Mouse (Mus musculus): ENCODE measurements around the gene Thtpa.

The Thtpa gene

DNA sequence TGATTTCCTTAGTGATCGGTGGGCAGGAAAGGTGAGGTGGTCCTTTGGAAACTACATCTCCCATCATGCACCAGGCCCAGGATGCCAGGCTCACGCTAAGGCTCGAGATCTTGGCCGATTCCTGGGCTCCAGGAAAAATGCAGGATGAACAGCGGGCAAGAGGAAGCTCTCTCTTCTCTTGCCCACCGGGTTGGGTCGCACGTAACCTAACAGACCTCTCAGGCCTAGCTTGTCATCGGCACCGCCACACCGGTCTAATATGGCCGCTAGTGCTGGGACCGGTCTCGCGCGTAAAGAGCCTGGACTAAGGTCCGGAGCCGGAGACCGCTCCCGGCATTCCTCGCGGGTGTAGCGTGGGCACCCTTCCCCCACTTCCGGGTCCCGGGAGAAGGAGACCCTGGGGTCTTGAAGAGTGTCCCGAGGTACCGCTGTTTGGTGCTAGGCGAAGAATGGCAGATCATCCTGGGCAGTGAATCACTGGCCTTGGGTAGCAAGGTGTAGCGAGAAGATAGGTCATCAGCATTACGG is at the start of gene Thtpa:
Gene Thtpa (plus strand): TSS at position 81 of the 528 bp plus-strand sequence.
- peak; percentile 59 for DNase-seq (ENCODE audit: low spot score)

DNA sequence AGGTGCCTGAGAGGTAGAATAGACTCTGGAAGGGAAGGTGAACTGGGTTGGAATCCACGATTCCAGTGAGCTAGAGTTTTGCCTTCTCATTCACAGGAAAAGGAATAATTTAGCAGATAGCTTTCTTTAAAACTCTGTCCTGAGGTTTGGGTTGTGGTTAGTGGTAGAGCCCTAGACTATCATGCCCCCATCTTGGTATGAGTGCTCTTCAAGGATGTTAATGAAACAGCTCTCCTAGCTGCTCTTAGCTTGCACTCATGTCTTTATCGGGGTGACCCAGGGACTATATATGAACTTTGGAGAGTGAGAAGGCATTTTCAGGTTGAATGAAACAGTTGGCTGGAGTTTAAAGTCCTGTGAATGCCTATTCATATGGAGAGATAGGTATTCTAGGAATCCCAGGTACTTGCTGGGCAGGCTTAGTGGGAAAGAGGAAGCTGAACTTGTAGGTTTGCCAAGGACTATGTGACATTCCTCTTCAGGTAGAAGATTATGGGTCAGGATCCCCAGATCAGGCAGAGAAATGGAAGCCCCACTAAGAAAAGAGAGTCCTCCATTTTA is 46.5 kb upstream of the Thtpa start:
- no peak for DNase-seq (ENCODE audit: low spot score)

DNA sequence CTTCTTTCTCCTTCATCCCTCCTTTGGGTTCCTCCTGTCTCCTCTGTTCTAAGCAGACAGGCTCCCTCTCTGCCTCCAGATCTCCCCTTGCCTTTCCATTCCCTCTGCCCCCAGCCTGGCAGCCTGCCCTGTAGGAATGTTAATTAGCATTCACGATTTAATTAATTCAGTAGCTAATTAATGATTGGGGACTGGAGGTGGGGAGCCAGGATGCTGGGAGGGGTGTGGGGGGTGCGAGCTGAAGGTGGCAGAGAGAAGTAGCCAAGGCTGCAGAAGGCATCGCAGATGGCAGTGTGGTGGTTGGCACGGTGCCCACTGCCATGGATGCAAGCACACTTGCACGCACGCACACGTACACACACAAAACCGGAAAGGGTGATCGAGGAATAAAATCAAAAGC is 42.1 kb upstream of the Thtpa start:
- DNase-seq (ENCODE audit: low spot score) = no peak

DNA sequence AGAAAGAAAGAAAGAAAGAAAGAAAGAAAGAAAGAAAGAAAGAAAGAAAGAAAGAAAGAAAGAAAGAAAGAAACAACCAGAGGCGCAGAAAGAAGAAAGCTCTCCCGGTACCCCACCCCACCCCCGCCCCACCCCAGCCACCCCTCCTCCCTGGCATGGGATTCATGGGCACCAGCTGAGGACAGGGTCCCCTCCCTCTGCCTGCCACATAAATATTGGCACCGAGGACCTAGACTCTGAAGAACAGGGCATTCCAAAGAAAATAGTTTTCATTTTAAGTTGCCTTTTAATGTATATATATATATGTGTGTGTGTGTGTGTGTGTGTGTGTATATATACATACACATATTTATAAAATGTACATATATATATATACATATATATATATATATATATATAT is 41.5 kb upstream of the Thtpa start:
- DNase-seq (ENCODE audit: low spot score) = no peak

DNA sequence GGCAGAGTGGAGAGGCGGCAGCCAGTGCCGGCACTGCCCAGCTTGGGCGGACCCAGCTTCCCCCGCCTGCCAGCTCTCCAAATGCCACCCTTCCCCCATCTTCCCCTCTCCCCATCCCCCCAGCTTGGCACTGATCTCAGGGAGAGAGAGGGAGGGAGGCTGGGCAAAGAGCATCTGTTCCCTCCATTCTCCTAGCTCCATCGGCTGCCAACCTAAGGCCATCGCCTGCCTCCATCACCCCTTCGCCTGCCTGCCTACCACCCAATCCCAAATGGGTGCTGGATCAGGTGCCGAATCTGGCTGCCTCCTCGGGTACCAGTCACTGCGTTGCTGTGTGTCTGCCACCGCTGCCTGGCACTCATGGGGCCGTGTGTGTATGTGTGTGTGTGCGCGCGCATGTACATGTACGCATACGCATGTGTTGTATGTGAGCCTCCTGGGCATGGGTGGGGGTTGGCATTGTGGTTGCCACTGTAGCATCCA is 40.8 kb upstream of the Thtpa start:
- DNase-seq (ENCODE audit: low spot score) = no peak

DNA sequence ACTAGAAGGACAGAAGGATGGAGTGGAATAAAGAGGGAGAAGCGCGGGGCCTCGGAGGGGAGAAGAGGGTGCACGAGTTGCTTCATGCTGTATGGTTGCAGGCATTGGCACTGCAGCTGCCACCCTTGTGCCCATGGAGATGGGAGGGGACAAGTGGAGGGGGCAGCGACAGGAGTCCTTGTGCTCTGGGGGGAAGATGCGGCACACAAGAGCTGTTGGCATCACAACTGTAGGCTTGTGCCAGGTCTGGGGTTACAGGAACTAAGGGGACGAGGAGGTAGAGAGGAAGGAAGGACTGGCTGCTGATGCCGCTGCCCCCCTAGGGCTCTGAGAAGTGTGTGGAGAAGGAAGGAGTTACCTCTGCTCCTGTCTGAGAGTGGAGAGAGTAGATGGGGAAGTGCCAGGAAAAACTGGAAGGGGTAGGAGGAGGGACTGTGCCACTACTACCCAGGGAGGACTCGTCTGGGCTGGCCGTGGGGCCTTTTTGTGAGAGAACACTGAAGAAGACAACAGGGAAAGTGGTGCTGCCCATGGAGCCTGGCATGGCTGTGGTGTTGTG is 40.3 kb upstream of the Thtpa start:
- no peak for DNase-seq (ENCODE audit: low spot score)

DNA sequence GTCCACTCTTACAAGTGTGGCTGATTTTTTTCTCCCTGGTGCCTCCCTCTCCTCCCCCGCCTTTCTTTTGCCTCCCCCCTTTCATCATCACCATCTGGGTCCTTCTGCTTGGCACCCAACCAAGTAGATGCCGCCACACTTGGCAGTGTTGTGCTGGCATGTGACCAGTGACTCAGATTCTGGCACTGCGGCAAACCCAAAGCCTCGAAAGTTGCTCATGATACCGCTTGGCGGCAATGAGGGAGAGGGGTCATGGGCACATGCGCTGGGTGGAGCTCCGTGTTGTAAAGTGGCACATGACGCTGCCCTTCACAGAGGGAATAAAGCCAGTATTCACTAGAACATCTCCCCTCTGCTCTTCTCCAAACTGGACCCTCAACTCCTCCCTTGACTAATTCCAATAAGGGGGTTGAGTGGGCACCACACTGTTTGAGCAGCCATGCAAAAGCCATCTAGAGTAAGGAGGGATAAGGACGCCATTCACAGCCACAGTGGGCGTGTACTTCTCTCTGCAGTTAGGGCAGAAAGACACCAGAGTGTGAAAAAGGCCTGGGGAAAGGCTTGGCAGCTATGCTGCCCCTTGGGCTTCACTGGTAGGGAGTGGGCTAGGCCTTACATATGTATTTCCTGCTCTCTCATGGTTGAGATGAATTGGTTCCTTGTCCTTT is 39.3 kb upstream of the Thtpa start:
- DNase-seq (ENCODE audit: low spot score) = peak; percentile 54

DNA sequence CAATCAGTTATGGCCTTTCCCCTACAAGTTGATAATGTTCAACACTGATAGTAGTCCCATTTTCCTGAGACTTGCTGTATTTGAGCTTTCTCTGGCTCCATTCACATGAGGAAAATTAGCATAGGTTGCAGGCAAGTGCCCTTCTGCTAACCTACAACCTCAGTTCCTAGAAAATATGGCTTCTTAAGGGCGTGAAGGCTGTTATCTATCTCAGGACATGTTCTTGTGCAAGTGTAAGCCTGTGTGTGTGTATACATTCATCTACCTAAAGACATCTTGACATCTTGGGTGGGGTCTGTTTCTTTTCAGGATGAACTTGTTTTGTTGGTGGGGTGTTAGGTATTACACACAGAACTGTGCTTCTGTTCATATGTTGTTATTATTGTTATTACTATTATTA is 35.6 kb upstream of the Thtpa start:
- no peak for DNase-seq (ENCODE audit: low spot score)

DNA sequence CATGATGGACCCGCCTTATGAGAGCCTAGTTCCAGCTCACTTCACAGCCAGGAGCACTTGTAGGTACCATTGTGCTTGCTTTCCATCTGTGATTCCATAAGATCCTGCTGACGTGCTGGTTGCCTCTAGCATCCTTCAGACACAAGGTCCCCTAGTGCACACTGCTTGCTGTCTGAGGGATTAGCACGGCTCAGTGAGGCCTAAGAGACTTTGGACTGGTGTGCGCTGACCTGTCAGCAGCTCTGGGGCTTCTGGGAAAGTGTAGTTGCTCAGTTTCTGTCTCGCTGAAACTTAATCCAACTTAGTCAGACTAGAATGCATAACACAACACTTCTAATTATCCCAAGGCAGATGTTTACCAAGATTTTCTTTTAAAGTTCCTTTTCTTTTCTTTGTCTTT is 34.7 kb upstream of the Thtpa start:
- DNase-seq (ENCODE audit: low spot score) = no peak

DNA sequence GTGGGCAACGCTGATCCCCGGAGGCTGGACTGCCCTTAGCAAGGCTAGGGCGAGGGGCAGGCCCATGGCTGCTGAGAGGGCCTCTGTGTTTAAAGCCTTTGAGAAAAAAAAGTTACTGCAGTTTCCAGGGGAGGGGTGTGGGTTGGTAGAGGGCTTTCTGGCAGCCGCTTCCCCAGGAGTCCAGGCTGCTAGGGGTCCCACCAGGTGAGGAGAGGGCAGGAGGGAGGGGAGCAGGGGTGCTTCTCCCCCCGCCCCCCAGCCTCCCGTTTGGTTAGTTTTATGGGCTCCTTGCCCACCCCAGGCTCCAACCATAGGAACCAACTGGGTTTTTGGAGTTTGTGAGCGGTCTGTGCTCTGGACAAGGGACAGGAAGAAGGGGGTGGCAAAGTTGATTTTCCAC is 32.7 kb upstream of the Thtpa start:
- DNase-seq (ENCODE audit: low spot score) = no peak

DNA sequence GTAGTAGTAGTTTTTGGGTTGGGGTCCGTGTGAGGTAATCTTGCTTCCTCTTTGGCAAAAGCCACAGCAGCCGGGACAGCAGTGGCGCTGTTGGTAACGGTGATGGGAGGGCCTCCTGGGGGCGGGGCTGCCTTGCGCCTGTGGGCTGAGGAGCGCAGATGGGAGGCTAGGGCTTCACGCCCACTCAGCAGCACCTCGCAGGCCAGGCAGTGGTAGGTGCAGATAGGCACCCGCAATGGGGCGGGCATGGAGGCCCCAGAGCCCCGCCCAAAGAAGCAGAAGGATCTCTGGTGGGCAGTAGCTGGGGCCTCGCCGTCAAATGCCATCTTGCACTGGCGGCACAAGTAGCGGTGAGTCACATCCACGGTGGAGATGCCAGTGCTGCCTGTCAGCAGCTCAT is 32.0 kb upstream of the Thtpa start:
- DNase-seq (ENCODE audit: low spot score) = no peak

DNA sequence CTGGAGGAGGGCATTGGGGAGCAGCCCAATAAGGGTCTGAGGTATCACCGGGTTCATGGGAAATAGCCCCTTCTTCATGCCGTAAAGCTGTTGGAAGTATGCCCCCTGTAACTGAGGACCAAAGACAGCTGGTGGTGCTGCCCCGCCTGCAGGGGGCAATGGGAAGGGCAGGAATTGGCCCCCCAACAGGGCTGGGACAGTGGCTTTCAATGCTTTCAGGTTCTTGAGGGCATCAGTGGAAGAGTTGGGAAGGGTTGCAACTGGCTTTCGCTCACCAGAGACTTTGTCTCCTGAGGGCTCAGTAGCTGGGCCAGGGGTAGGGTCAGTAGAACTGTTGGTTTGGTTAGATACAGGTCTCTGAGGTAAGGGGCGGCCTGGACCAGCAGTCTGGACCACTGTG is 31.5 kb upstream of the Thtpa start:
- DNase-seq (ENCODE audit: low spot score) = no peak

DNA sequence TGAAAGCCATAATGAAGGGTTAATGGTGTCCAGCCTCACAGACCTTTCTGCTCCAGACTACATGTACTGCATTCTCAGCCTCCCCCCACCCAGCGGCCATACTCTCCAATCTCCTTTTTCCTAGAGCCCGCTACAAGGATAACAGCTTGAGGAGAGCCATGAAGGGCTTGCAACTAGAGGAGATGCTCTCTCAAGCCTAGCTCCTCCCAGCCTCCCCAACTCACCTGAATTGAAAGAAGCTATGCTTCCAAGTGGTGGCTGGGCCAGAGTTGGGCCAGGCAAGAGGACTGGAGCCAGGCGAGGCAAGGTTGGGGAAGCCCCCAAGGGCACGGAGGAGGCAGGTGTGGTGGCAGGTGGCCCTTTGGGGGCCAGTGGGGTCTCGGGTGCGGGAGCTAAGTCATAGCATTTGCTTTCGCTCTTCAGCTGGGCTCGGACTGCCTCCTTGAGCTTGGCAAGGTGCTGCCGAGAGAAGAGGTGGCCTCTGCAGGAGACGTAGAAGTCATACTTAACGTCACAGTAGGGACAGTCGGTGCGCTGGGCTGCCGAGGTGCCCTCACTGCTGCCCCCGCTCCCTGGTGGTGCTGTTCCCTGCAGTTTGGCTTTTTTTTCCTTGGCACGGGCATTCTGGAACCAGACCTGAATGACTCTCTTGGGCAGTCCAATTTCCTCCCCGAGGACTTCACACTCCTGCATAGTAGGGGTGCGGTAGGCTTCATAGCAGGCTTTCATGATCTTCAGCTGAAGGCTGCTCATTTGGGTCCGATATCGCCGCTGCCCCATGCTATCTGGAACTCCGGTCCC is 30.8 kb upstream of the Thtpa start:
- no peak for DNase-seq (ENCODE audit: low spot score)

DNA sequence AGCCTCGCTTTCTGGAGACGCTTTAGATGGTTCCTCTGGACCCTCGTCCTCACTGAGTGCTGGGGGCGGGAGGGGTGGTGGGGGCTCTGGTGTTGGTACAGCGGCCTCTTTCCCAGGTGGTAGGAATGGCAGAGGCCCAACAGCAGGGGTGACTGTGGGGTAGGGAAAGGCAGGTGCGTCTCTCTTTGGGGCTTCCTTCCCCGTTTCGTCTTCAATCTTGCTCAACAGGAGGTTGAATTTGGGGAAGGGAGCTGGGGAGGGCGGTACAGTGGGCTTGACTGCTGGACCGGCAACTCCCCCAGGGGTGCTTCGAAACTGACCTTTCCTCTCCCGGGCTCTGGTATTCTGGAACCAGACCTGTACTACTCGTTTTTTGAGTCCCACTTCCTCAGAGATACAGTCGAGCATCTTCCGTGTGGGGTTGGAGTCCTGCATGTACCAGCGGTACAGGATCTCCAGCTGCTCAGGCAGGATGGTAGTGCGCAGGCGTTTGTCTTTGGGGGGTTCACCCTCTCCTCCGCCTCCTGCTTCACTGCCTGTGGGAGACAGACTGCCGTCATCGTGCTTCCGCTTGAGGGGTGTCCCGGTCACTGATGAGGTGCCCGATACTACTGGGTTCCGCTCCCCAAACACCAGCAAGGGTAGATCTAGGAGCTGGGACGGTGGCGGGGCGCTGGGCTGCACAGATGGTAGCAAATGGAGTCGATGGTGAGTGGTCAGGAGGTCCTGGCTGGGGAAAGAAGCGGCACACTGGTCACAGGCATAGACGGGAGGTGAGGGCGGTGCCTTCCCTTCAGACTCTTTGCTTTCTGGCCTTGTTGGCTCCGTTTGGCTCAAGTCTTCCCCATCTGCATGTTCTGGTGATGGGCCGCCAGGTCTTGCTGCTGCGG is 29.9 kb upstream of the Thtpa start:
- DNase-seq (ENCODE audit: low spot score) = no peak

DNA sequence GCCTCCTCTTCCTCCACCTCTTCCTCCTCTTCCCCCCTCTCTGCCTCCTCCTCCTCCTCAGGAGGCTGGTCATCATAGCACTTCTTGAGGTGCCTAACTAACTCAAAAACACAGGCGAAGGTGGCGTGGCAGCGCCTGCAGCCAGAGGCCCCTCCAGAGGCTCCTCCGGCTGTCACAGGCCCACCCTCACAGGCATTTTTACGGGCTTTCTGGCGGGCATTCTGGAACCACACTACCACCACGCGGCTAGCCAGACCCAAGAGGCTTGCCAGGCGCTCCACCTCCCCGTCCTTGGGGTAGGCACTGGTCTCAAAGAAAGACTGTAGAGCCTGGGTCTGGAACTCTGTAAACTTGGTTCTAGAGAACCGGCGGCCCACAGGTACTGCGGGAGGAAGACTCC is 29.2 kb upstream of the Thtpa start:
- DNase-seq (ENCODE audit: low spot score) = no peak

DNA sequence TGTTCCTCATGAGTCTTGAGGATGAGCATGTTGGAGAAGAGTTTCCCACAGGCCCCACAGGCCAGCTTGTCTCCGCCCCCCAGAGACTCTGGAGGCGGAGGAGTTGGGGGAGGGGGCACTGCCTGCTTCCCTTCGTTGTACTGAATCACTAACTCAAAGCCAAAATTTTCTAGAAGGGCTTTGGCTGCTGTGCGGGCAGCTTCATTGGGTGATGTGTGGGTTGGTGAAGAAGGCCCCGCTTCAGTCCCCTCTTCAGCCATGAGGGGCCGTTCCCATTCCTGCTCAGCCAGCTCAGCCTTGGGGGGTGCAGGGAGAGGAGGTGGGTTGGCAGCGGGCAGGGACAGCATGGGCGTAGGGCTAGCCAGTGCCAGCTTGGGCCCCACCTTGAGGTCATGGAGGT is 28.5 kb upstream of the Thtpa start:
- no peak for DNase-seq (ENCODE audit: low spot score)

DNA sequence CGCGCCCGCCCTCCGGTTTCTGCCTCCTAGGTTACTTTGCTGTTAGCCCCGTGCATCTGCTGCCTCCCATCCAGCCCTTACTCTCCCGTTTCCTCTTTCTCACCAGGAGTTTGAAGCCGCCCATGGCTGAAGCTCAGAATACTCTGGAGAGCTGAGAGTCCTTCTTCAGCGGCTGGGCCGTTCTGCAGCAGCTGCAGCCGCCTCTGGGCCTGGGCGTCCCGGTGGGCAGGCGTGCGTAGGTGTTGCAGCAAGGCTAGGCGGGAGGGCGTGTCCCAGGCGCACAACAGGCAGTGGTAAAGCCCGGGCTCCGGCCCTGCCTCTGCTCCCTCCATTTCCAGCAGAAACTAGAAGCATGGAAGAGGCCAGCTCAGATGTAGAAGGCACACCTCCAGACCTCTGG is 22.8 kb upstream of the Thtpa start:
- no peak for DNase-seq (ENCODE audit: low spot score)

DNA sequence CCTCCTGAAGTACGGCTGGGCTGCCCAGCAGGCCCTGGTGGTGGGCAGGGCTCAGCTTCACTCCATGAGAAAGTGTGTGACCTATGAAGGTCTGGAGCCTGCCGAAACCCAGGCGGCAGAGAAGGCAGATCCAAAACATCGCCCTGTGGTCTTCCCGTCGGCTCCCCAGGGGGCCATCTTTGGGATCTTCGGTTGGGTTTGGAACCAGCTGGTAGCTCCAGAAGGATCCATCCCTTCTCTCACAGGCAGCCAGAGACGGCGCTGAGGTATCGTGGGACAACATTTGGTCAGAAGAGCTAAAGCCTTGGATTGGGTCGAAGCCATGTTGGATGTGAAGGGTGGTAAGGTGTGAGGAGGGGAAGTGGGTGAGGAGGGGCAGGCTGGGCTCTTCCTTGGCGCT is 20.2 kb upstream of the Thtpa start:
- no peak for DNase-seq (ENCODE audit: low spot score)

DNA sequence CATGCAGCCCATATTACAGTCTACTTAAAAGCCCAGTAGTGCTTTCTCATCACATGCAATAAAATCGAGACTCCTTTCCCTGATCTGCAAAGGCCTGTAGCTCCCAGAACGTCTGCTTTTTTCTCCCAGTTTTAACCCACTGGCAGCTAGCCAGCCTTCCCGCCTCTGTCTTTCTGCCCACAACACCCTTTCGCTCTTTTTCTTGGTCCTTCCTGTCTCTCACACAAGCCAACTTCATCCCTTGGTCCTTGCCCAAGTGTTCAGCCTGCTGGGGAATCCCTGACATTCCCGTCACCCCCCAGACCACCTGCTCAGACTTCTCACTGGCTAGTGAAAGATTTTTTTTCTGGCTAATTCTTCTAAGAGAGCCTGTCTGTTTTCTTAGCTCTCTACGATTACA is 18.4 kb upstream of the Thtpa start:
- no peak for DNase-seq (ENCODE audit: low spot score)

DNA sequence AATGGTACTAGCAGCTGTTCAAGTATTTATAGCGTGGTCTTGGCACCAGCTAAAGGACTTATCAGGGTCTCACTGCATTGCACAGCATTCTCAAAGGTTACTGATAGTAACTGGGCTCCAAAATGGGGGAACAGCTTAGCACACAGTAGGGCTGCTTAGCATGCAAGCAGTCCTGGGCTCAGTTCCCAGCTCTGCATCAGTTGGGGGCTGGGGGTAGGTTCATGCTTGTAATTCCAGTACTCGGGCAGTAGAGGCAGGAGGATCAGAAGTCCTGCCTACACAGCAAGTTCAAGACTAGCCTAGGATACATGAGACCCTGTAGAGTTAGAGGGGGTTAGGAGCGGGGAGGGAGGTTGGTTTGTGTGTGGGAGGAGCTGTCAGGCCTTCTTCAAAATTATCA is 17.6 kb upstream of the Thtpa start:
- no peak for DNase-seq (ENCODE audit: low spot score)

DNA sequence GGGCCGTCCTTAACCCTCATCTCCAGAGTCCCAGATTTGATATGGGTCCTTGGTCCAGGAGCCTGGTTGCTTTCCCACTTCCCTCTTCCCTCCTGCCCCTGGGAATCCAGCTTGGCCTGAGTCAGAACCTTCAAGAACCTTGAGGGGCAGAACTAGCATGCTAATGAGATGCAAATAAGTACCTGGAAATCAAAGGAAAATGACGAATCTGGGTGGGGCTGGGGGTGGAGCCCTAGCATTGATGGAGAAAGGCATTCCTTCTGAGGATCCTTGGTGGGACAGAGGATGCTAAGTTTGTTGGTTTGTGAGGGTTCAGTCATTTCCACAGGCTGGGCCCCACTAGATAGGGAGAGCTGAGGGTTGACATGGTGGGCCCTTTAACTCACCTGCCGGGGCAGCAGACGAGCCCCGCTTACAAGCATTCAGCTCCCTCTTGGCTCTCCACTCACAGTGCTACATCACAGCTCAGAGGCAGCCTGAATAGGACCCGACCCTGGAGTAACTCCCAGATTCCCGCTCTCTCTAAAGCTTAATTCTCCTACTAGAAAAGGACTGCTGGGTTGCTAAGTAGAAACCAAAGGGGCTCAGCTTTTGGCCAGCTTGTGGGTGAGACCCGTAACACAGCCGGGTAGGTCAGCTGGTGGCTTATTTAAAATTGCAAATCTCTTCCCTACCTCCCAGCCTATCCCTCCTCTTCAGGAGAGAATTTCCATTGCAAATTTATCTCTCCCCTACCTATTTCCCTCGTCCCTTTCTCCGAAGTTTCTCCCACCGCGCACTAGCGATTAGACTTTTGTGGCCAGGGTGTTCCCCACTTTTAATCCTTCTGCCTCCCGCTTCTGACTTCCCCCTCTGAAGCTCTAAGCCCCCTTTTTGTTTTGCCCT is 16.9 kb upstream of the Thtpa start:
- DNase-seq (ENCODE audit: low spot score) = no peak

Measured in ovary, postnatal 14 days (tissue).